Mouse (Mus musculus) urinary bladder, postnatal 4 days (tissue): ENCODE data around the gene Syngr2.
"Not testable (repeated sequence)": the region's sequence is repeated elsewhere in the genome, so short reads cannot be mapped to it uniquely, and the experiment has no call there.

ENCODE experiments used
- DNase-seq, 2 experiments: peaks; one replicate each; pipeline ENCODE4 v3.0.0; 2021 to 2022; ENCODE audit warnings: low spot score in 2 of 2

Syngr2 gene

GRCm38 (mm10) chr11:117833509-117833908 lies 24.0 kb downstream of the Syngr2 start:
- DNase-seq: not testable (repeated sequence)

DNA sequence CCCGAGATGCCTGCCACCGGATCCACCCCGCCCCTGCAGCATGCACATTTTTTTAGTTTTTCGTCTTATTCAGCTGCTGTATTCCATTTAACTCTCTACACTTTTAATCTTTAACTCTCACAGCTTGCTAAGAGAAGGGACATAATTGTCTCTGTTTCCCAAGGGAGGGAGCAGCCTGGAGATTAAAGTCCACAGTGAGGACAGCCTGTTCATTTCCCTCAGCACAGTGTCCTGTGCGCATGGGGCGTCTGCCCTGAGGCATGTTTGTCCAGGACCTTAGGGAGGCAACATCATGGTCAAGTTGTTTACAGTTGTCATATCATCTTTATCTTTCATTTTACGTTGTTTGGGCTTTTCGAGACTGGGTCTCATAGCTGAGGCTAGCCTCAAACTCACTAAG lies 24.6 kb downstream of the Syngr2 start:
- no peak for DNase-seq

DNA sequence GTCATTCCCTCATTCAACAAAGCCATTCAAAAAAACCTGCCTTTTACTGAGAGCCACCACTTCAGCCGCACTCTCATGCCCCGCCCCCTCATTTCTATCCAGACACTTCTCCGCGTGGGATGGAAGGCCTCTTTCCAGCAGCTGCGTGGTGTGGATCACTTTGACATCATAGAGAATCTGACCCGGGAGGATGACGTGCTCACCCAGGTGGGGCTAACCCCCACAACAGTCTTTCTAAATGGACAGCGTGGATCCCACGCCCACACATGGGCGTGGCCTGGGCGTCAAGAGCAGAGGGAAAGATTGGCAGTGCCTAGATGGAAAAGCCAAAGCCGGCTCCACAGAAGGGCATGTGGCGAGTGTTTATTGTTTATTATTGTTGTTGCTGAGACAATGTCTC lies 26.8 kb downstream of the Syngr2 start:
- no peak for DNase-seq

GRCm38 (mm10) chr11:117838572-117838971 lies 29.1 kb downstream of the Syngr2 start:
- no peak for DNase-seq

DNA sequence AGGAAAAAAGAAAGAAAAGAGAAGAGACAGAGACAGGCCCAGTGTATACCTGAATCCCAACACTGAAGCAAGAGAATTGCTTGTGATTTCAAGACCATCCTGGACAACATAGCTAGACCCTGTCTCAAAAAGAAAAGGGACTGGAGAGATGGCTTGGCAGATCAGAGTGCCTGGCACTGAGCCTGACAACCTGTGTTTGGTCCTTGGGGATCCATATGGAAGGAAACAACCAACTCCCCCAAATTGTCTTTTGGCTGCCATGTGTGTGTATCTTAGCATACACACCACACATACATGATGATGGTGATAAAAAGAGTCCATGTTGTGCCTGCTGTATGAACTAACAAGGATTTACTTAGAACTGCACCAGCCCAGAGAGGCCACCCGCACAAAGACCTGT lies 29.6 kb downstream of the Syngr2 start:
- DNase-seq: no peak

DNA sequence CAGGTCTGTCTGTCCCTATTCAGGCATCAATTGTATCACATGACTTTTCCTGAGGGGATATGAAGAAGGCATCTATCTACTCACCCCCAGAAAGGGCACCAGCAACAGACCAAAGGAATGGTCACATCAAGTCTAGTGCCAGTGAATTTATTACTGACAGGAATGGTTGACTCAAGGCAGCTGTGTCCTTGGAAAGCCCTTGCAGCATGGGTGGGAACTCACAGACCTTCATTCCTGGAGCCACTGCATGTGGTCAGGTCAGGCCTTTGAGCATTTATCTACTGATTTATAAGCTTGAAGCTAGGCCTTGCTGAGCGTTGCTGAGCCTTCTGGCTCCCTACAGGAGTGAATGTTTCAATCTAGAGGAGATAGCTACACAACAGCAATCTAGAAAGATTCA lies 31.4 kb downstream of the Syngr2 start:
- DNase-seq: no peak

GRCm38 (mm10) chr11:117843434-117843833 lies 34.0 kb downstream of the Syngr2 start:
- DNase-seq: no peak

- DNase-seq: no peak
Observed at GRCm38 (mm10) chr11:117844997-117845396, 35.5 kb downstream of the Syngr2 start.

GRCm38 (mm10) chr11:117845651-117846050 lies 36.2 kb downstream of the Syngr2 start:
- no peak for DNase-seq

DNA sequence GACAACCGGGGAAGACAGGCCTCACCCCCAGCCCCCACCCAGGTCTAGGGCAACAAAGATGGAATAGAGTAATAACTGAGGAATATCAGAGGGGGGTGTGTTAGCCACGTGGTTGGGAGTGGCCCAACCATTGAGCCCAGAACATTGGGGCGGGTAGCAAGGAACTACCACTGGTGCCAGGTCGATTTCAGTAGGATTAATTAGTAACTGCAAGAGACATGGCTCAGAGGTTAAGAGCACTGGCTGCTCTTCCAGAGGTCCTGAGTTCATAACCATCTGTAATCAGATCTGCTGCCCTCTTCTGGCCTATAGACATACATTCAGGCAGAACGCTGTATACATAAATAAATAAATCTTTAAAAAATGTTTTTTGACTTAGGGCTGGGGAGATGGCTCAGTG lies 37.2 kb downstream of the Syngr2 start:
- no peak for DNase-seq

DNA sequence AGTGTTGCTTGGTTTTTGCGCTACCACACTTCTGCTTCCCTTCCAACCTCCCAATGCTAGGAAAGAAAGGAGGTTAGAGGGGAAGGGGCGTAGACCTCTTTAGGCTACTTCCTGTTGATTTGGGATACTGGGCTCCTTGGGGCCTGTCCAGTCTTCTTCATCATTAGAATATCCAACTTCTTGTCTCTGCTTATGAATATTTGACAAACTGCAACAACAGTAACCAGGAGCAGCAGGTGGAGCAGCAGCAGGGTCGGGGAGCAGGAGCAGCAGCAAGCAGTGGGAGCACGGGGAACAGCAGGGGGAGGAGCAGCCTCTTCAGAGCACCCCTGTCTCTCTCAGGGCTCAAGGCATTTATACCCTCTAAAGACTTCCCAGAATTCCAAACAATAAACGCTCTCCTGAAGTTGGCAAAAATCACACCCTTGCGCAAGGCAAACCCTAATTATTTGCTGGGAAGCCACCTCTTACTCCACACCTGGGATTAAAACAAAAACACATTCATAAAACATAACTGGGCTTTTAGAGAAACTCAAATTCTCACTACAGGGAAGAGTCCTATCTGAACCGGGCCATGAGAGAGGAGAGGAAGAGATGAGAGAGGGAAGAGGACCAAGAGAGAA lies 38.2 kb downstream of the Syngr2 start:
- DNase-seq: no peak

DNA sequence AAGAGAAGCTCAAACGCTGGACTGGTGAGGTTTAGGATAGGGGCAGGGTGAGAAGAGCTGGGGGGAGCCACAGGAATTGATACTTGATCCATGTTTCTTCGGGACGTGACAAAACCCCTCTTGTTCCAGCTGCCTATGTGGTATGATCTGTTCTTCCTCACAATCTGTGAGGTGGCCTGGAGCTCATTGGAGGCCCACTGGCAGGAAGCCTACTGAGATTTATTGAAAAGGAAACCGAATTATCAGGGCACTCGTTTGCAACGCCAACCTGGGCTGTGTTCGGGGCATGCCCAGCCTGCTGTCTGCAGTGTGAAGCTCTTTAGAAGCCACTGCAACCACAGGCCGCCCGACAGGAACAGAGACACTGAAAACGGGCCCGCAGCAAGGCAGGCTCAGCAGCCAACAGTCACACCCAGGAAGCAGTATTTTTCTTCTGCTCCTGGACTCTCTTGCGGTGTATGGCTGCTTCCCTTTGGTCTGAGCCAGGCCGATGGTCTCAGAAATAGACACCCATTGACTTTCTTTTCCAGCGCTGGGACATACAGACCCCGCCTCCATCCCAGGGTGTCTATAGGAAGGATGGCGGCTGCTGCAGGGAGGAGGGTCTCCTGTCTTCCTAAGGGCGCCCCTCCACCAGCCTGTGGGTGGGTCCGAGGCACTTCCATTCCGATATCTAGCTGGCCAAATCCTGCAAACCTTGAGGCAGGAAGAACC lies 39.0 kb downstream of the Syngr2 start:
- DNase-seq: peak in 1 of 2 experiments; percentile 47

DNA sequence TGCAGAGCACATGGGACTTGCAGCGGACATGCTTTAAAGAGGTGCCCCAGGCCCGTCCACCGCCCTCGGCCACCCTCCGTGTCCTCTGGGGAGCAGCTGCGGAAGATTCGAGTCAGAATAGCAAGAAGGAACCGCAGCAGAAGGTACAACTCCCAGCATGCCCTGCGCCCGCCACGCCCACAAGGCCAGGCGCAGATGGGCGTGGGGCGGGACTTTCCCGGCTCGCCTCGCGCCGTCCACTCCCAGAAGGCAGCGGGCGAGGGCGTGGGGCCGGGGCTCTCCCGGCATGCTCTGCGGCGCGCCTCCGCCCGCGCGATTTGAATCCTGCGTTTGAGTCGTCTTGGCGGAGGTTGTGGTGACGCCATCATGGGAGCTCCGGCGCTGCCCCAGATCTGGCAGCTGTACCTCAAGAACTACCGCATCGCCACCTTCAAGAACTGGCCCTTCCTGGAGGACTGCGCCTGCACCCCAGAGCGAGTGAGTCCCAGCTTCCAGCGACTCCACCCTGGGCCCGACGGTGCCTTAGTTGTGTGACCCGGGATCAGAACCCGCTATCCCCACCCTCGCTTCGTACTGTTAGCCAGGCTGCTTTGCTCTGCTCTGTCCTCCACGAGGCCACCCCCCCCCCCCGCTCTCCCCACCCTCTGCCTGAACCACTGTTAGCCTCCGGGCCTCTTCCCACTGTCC lies 39.7 kb downstream of the Syngr2 start, which contains the start of gene Birc5:
Birc5 (plus strand) TSS at position 267 of the 687 bp plus-strand sequence.
- peak; percentile 94 to 98 for DNase-seq

- no peak for DNase-seq
Observed at GRCm38 (mm10) chr11:117852875-117853274, 43.4 kb downstream of the Syngr2 start.

- DNase-seq: no peak
Observed at GRCm38 (mm10) chr11:117854241-117854640, 44.8 kb downstream of the Syngr2 start.

DNA sequence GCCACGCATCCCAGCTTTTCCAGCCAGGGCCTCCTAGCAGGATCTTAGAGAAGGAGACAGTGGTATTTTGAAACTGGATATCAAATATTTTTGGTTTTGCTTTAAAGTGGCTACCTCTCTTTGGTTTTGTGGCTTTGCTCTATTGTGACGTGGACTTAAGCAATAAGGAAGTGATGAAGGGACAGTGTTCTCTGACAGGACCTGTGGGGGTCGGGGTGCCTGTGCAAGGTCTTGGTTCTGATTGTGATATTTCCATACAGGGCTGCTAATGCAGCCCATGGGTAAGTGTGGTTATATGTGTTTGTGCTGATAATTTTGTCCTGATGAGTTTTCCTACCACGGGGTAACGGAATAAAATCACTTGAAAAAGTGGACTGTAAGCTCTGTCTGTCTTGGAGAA lies 45.9 kb downstream of the Syngr2 start:
- DNase-seq: no peak

DNA sequence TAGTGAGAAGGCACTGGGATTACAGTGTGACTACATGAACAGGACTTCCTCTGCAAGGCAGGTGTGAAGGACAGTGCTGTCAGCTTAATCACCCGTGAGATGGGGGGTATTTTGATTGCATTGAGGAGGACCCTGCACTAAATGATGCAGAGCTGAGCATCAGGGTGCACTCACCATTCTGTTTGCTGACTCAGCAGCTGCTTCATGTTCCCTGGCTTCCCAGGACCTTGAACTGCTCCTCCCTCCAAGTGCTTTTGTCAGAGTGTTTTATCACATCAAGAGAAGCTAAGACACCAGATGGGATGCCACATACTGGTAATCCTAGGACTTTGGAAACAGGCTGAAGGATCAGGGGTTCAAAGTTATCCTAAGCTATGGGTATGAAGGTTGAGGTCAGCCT lies 46.5 kb downstream of the Syngr2 start:
- no peak for DNase-seq

- no peak for DNase-seq
Observed at GRCm38 (mm10) chr11:117857462-117857861, 48.0 kb downstream of the Syngr2 start.

- no peak for DNase-seq
Observed at GRCm38 (mm10) chr11:117858392-117858791, 48.9 kb downstream of the Syngr2 start.

GRCm38 (mm10) chr11:117860601-117861000 lies 51.1 kb downstream of the Syngr2 start, which contains the start of gene Tmem235:
Tmem235 (plus strand) TSS chr11:117860752.
- DNase-seq: no peak

DNA sequence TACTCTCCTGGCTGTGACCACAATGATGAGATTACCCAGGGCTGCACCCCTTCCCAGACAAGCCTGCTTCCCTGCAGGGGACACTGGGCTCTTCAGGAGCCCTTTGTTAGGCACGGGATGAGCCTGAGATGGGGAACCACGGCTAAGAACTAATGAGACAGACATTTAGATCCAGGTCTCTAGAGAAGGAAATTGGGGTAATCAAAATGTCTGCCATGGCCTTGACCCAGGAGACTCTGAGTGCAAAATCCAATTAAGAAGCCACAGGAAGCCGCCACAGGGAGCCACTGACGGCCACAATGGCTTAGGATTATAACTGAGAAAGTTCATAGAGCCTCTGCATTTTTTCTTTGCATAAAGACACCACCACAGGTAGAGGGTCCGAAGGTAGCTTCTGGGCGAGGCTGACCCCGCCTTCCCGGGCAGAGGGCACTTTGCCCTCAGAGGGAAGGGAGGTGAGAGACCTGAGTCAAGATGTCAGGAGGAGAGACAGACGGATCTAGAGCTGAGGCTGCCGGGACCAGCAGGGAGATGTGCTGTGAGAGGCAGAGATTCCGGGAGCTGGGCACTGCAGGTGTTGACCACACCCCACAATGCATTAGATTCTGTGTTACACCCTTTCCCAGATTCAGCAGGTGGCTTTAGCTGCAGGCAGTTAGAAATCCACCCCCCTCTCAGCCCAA lies 53.8 kb downstream of the Syngr2 start:
- DNase-seq: no peak
